Mouse (Mus musculus) heart, embryonic 15.5 days (tissue): ENCODE measurements around the gene Lipc. TPM values are rescaled to one million over a fixed set of nuclear protein-coding genes. Genes with fewer than 3 reads are reported as not detected.
A peak's percentile ranks its signal among the peaks of the same experiment; 100 is the strongest.

Source experiments
- ATAC-seq: fragments of 200-750 bp; cut with Nextera tagmentation; replicated peaks from 2 replicates; pipeline ENCODE4 v1.8.0; 2017; ENCODE audit warnings: low read depth, moderate TSS enrichment; ENCODE audit not compliant: insufficient number of reproducible peaks, insufficient read depth, low FRiP score
- H3K27ac ChIP-seq: fragments of 300-500 bp; sonication (generic); 2 replicates; pipeline ENCODE4 v1.5.1; 2015; ENCODE audit warnings: mild to moderate bottlenecking, inconsistent platforms
- H3K27me3 ChIP-seq: fragments of 300-500 bp; sonication (generic); 2 replicates; pipeline ENCODE4 v1.6.1; 2015; ENCODE audit warnings: inconsistent platforms
- H3K36me3 ChIP-seq: fragments of 300-500 bp; sonication (generic); 2 replicates; pipeline ENCODE4 v1.6.1; 2015; ENCODE audit warnings: mild to moderate bottlenecking, inconsistent platforms
- H3K4me1 ChIP-seq: fragments of 300-500 bp; sonication (generic); replicated peaks from 2 replicates; pipeline ENCODE4 v1.6.1; 2015; ENCODE audit warnings: inconsistent platforms
- H3K4me2 ChIP-seq: fragments of 300-500 bp; sonication (generic); 2 replicates; pipeline ENCODE4 v1.6.1; 2015; ENCODE audit warnings: inconsistent platforms, mild to moderate bottlenecking, moderate library complexity
- H3K4me3 ChIP-seq: fragments of 300-500 bp; sonication (generic); 2 replicates; pipeline ENCODE4 v1.5.1; 2015; ENCODE audit warnings: mild to moderate bottlenecking, inconsistent platforms
- H3K9ac ChIP-seq: fragments of 300-500 bp; sonication (generic); 2 replicates; pipeline ENCODE4 v1.6.1; 2015; ENCODE audit warnings: mild to moderate bottlenecking, inconsistent platforms
- H3K9me3 ChIP-seq: fragments of 300-500 bp; sonication (generic); replicated peaks from 2 replicates; pipeline ENCODE4 v1.6.1; 2016; ENCODE audit warnings: inconsistent platforms
- WGBS: fragments of 180-500 bp; shearing (Covaris S2); methylation state at CpG from one replicate; pipeline ENCODE4 v1.1.7; 2015; ENCODE audit warnings: mixed read lengths; 5-methylcytosine and 5-hydroxymethylcytosine counted together
- polyA plus RNA-seq: library from polyadenylated mRNA; unstranded; fragments of >200 nt; fragmentation: Nextera tagmentation; extraction: Ambion mirVana; gene quantifications from 2 replicates; pipeline ENCODE4 v1.2.1, GENCODE M21; 2015

Gene Lipc
- 0.23 and 0.49 TPM in 2 replicates for polyA plus RNA-seq

- ATAC-seq = no peak
- Histone ChIP-seq H3K9ac (no peak within 1 kb of the TSS), H3K36me3 (no peaks in the 10 kb centered on the region), H3K9me3 (no peaks in the 10 kb centered on the region), H3K4me3 (no peak within 1 kb of the TSS), H3K4me1 (no peaks in the 10 kb centered on the region), H3K27ac (no peak within 1 kb of the TSS), H3K27me3 (no peaks in the 10 kb centered on the region), H3K4me2 (no peak within 1 kb of the TSS)
- 87% methylated on average over 4 of the region's 4 CpGs for WGBS
Observed at GRCm38 (mm10) chr9:70952126-70952525, at the start of gene Lipc. Lipc (minus strand) TSS chr9:70952226.

- no peak overlapping the region for H3K4me3 ChIP-seq
- no peak for ATAC-seq
- H3K36me3 ChIP-seq = no peaks in the 10 kb centered on the region
- H3K27me3 ChIP-seq = no peaks in the 10 kb centered on the region
- no peak overlapping the region for H3K9ac ChIP-seq
- no peak overlapping the region for H3K4me2 ChIP-seq
- H3K9me3 ChIP-seq = no peaks in the 10 kb centered on the region
- 84% methylated on average over 4 of the region's 4 CpGs for WGBS
- no peak overlapping the region for H3K27ac ChIP-seq
- no peaks in the 10 kb centered on the region for H3K4me1 ChIP-seq
Observed at GRCm38 (mm10) chr9:70999161-70999560, 47.1 kb upstream of the Lipc start.

GRCm38 (mm10) chr9:70998719-70999118, 46.7 kb upstream of the Lipc start:
- no peak overlapping the region for H3K9ac ChIP-seq
- no peaks in the 10 kb centered on the region for H3K36me3 ChIP-seq
- no peak overlapping the region for H3K27ac ChIP-seq
- H3K27me3 ChIP-seq = no peaks in the 10 kb centered on the region
- no peak overlapping the region for H3K4me3 ChIP-seq
- ATAC-seq = no peak
- 56% methylated on average over 6 of the region's 6 CpGs for WGBS
- no peaks in the 10 kb centered on the region for H3K9me3 ChIP-seq
- no peak overlapping the region for H3K4me2 ChIP-seq
- no peaks in the 10 kb centered on the region for H3K4me1 ChIP-seq

- WGBS = 58% methylated on average over 6 of the region's 6 CpGs
- H3K27ac ChIP-seq = no peak overlapping the region
Observed at GRCm38 (mm10) chr9:70993326-70993725, 41.3 kb upstream of the Lipc start.

DNA sequence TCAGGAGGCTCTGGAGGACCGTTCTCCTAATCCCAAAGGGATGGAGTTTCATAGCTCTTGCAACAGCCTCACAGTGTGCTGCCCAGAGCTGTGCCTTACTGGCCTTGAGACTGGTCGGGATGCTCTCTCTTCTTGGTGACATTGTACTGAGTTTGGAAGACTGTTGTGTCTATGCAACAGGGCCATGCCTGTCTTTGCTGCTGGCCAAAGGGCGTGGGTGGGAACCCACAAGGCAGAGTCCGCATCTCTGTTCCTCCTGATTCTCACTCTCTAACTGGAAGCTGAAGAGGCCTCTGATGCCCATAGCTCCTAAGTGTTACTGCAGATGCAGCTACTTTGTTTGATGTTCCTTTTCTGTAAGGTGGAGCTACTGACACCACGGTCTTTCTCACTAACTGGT, 39.4 kb upstream of the Lipc start:
- Histone ChIP-seq H3K27me3 (no peaks in the 10 kb centered on the region), H3K4me3 (no peak overlapping the region), H3K36me3 (no peaks in the 10 kb centered on the region), H3K4me2 (no peak overlapping the region), H3K27ac (no peak overlapping the region), H3K4me1 (no peaks in the 10 kb centered on the region), H3K9me3 (no peaks in the 10 kb centered on the region), H3K9ac (no peak overlapping the region)
- 79% methylated on average over 5 of the region's 5 CpGs for WGBS
- no peak for ATAC-seq

More at GRCm38 (mm10) chr9:70993326-70993725, 41.3 kb upstream of the Lipc start:
- H3K9me3 ChIP-seq = no peaks in the 10 kb centered on the region
- no peak overlapping the region for H3K4me2 ChIP-seq
- no peak for ATAC-seq
- no peaks in the 10 kb centered on the region for H3K27me3 ChIP-seq
- no peak overlapping the region for H3K4me3 ChIP-seq
- H3K36me3 ChIP-seq = no peaks in the 10 kb centered on the region
- no peaks in the 10 kb centered on the region for H3K4me1 ChIP-seq
- no peak overlapping the region for H3K9ac ChIP-seq

DNA sequence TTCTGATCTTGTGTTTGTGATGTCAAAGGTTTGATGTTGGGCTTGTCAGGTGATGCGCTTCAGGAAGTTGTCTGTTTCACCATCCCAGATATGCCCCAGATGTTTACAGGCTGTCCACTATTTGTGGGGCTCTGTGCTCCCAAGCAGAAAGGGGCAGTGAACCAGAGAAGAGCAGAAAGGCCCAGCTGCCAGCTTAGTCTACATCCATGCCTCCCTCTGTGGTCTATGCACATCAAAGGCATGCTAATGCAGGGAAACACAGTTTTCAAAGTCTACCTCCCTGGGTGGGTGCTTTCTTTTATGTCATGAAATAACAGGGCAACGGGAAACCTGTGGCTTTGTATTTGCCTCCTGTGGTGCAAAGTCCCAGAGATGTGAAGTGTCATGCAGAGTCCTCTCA, 35.2 kb upstream of the Lipc start:
- Histone ChIP-seq H3K4me1 (no peaks in the 10 kb centered on the region), H3K27ac (no peak overlapping the region), H3K27me3 (no peaks in the 10 kb centered on the region), H3K36me3 (no peaks in the 10 kb centered on the region), H3K9ac (no peak overlapping the region), H3K9me3 (no peaks in the 10 kb centered on the region), H3K4me3 (no peak overlapping the region), H3K4me2 (no peak overlapping the region)
- WGBS = 46% methylated on average over 2 of the region's 2 CpGs
- ATAC-seq = no peak

DNA sequence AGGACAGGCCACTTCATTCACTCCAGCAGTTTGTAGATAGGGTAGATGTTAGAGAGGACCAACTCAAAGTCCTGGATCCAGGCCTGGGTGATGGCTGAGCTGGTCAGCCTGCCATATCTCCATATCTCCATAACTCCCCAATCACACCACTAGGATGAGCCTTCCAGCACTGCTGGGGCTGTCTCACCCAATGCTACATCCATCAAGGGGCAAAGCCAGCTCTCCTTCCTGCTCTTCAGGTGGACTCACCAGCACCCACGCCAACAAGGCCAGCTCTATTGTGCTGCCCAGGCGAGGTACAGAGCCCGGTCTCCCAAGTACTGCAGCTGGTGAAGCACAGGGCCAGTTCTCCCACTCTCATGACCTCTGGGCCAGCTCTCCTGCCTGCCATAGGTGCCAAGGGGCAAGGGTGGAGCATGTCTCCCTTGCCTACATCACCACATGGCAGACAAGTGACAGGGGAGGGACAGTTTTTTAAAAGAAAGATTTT, 31.0 kb upstream of the Lipc start:
- no peak overlapping the region for H3K27ac ChIP-seq
- no peak overlapping the region for H3K4me2 ChIP-seq
- H3K4me3 ChIP-seq = no peak overlapping the region
- H3K36me3 ChIP-seq = no peaks in the 10 kb centered on the region
- H3K4me1 ChIP-seq = no peaks in the 10 kb centered on the region
- ATAC-seq = no peak
- 92% methylated on average over 3 of the region's 3 CpGs for WGBS
- no peak overlapping the region for H3K9ac ChIP-seq
- H3K9me3 ChIP-seq = no peaks in the 10 kb centered on the region
- no peaks in the 10 kb centered on the region for H3K27me3 ChIP-seq

- H3K4me2 ChIP-seq = no peak overlapping the region
- WGBS = 71% methylated on average over 1 of the region's 1 CpGs
- ATAC-seq = no peak
- no peaks in the 10 kb centered on the region for H3K4me1 ChIP-seq
- H3K4me3 ChIP-seq = no peak overlapping the region
- no peak overlapping the region for H3K9ac ChIP-seq
- no peaks in the 10 kb centered on the region for H3K36me3 ChIP-seq
- H3K9me3 ChIP-seq = no peaks in the 10 kb centered on the region
- no peaks in the 10 kb centered on the region for H3K27me3 ChIP-seq
- no peak overlapping the region for H3K27ac ChIP-seq
Observed at GRCm38 (mm10) chr9:70981721-70982120, 29.7 kb upstream of the Lipc start.

DNA sequence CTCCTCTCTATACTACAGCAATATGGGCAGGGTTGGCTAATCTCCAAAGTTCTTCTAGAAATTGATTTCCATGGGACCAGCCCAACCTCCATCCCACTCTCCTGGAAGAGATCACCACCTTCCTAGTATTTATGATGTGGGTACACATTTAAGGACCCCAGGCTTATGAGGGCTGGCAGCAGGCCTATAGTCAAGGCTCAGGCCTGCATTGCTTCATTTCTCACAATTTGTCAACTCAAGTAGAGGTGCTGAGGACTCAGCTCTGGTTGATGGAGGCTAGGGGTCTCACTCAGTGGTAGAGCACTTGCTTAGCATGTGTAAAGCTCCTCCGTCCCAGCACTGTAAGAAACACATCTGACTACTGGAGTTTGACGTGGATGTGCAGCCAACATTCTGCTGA, 27.6 kb upstream of the Lipc start:
- Histone ChIP-seq H3K9me3 (no peaks in the 10 kb centered on the region), H3K27me3 (no peaks in the 10 kb centered on the region), H3K36me3 (no peaks in the 10 kb centered on the region), H3K27ac (no peak overlapping the region), H3K9ac (no peak overlapping the region), H3K4me1 (no peaks in the 10 kb centered on the region), H3K4me3 (no peak overlapping the region), H3K4me2 (no peak overlapping the region)
- ATAC-seq = no peak
- 90% methylated on average over 2 of the region's 2 CpGs for WGBS

- H3K4me2 ChIP-seq = no peak overlapping the region
- no peaks in the 10 kb centered on the region for H3K27me3 ChIP-seq
- no peak overlapping the region for H3K9ac ChIP-seq
- H3K27ac ChIP-seq = no peak overlapping the region
- H3K9me3 ChIP-seq = no peaks in the 10 kb centered on the region
- H3K4me1 ChIP-seq = no peaks in the 10 kb centered on the region
- no peak overlapping the region for H3K4me3 ChIP-seq
- WGBS = 78% methylated on average over 5 of the region's 5 CpGs
- ATAC-seq = no peak
- H3K36me3 ChIP-seq = no peaks in the 10 kb centered on the region
Observed at GRCm38 (mm10) chr9:70979171-70979570, 27.1 kb upstream of the Lipc start.

DNA sequence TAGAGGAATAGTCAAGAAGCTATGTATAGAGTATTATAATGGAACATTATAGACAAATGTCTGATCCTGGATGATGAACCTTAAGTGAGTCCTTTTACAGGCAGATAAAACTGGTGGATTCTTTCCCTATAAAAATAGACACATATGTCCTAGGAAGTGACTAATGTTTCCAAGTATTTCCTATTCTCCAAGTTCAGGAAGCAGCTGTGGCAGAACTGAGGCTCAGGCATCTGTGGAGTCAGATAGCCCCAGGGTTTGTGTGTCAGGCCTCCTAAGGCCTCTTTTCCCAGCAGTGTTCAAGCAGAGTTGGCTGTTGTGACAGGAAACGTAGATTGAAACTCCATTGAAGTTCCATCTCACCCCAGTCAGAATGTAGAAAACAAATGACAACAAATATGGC, 25.4 kb upstream of the Lipc start:
- Histone ChIP-seq H3K9ac (no peak overlapping the region), H3K4me3 (no peak overlapping the region), H3K4me2 (no peak overlapping the region), H3K36me3 (no peaks in the 10 kb centered on the region), H3K27ac (peak overlapping the region; percentile 35; the same call in 1 of the 2 replicates), H3K9me3 (no peaks in the 10 kb centered on the region), H3K27me3 (no peaks in the 10 kb centered on the region), H3K4me1 (no peaks in the 10 kb centered on the region)
- WGBS = 58% methylated on average over 1 of the region's 1 CpGs
- peak; percentile 60; the same call in 1 of the 2 replicates for ATAC-seq

DNA sequence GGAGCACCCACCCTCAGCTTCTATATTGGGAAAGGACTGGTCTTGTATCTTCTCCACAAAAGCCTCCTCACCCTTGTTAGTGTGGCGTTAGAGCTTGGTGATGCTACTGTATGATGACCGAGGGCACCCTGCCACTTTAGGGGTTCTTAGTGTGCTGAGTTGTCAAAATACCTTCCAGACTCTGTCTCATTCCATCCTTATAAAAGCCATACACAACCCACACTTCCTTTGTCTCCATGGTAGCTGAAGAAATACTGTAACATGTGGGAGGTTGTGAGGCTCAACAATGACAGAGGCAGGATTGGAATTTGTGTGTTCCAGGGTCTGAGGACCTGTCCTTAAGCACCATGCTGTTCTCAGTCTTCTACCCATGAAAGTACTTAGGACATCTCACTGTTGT, 23.9 kb upstream of the Lipc start:
- H3K27me3 ChIP-seq = no peaks in the 10 kb centered on the region
- H3K4me1 ChIP-seq = no peaks in the 10 kb centered on the region
- no peak overlapping the region for H3K27ac ChIP-seq
- H3K9ac ChIP-seq = no peak overlapping the region
- H3K4me2 ChIP-seq = no peak overlapping the region
- no peak overlapping the region for H3K4me3 ChIP-seq
- 89% methylated on average over 2 of the region's 2 CpGs for WGBS
- ATAC-seq = no peak
- no peaks in the 10 kb centered on the region for H3K9me3 ChIP-seq
- no peaks in the 10 kb centered on the region for H3K36me3 ChIP-seq
